Mouse (Mus musculus): Measurements from ENCODE around the gene Znhit3. TPM values are rescaled to one million over a fixed set of nuclear protein-coding genes. Genes with fewer than 3 reads are reported as not detected.

The Znhit3 gene
- polyA plus RNA-seq, 1 experiment from 2014 or later: 44.7 TPM

GRCm38 (mm10) chr11:84957591-84958270 lies 41.6 kb upstream of the Znhit3 start, which contains the start of gene Car4:
Gene Car4, plus strand, starts transcription at chr11:84957786.
- Histone ChIP-seq H3K27ac (ENCODE audit: low read depth, low read length) (no peak within 1 kb of the TSS), H3K9me3 (replicated peaks; ENCODE audit: control insufficient read depth, low read length) (no peaks in the 10 kb centered on the region), H3K4me2 (peak within 1 kb of the TSS; percentile 72), H3K9ac (ENCODE audit: low read depth, low read length) (0 out of 2 replicates have a peak within 1 kb of the TSS, but pooled peaks have one; percentile 43), H3K36me3 (ENCODE audit: control insufficient read depth, insufficient read depth, low read length) (no peaks in the 10 kb centered on the region), H3K4me3 (ENCODE audit: low read depth, low read length) (peak within 1 kb of the TSS; percentile 33), H3K4me1 (ENCODE audit: control insufficient read depth, insufficient read depth, low read length) (peaks cover 17% of the 10 kb centered on the region), H3K27me3 (ENCODE audit: control insufficient read depth, insufficient read depth, low read length) (peaks cover 35% of the 10 kb centered on the region)
- WGBS (ENCODE audit: insufficient replicate concordance): 2% methylated on average over 49 of the region's 49 CpGs
- ATAC-seq (replicated peaks; ENCODE audit: insufficient number of reproducible peaks, low FRiP score, low TSS enrichment): no peak

GRCm38 (mm10) chr11:84957171-84957570 lies 41.0 kb upstream of the Znhit3 start:
- peaks cover 35% of the 10 kb centered on the region for H3K27me3 ChIP-seq (ENCODE audit: control insufficient read depth, insufficient read depth, low read length)
- no peak overlapping the region for H3K9ac ChIP-seq (ENCODE audit: low read depth, low read length)
- no peak for ATAC-seq (replicated peaks; ENCODE audit: insufficient number of reproducible peaks, low FRiP score, low TSS enrichment)
- no peak overlapping the region for H3K27ac ChIP-seq (ENCODE audit: low read depth, low read length)
- peak overlapping the region; percentile 72 for H3K4me2 ChIP-seq
- 8% methylated on average over 15 of the region's 15 CpGs for WGBS (ENCODE audit: insufficient replicate concordance)
- peaks cover 17% of the 10 kb centered on the region for H3K4me1 ChIP-seq (ENCODE audit: control insufficient read depth, insufficient read depth, low read length)
- peak overlapping the region; percentile 33 for H3K4me3 ChIP-seq (ENCODE audit: low read depth, low read length)
- H3K36me3 ChIP-seq (ENCODE audit: control insufficient read depth, insufficient read depth, low read length): no peaks in the 10 kb centered on the region
- no peaks in the 10 kb centered on the region for H3K9me3 ChIP-seq (replicated peaks; ENCODE audit: control insufficient read depth, low read length)

GRCm38 (mm10) chr11:84956400-84956799 lies 40.2 kb upstream of the Znhit3 start:
- ATAC-seq (replicated peaks; ENCODE audit: insufficient number of reproducible peaks, low FRiP score, low TSS enrichment): no peak
- WGBS (ENCODE audit: insufficient replicate concordance): 25% methylated on average over 5 of the region's 5 CpGs
- H3K4me3 ChIP-seq (ENCODE audit: low read depth, low read length): no peak overlapping the region
- H3K9me3 ChIP-seq (replicated peaks; ENCODE audit: control insufficient read depth, low read length): no peaks in the 10 kb centered on the region
- no peak overlapping the region for H3K9ac ChIP-seq (ENCODE audit: low read depth, low read length)
- peaks cover 35% of the 10 kb centered on the region for H3K27me3 ChIP-seq (ENCODE audit: control insufficient read depth, insufficient read depth, low read length)
- no peak overlapping the region for H3K27ac ChIP-seq (ENCODE audit: low read depth, low read length)
- H3K36me3 ChIP-seq (ENCODE audit: control insufficient read depth, insufficient read depth, low read length): no peaks in the 10 kb centered on the region
- H3K4me2 ChIP-seq: no peak overlapping the region
- H3K4me1 ChIP-seq (ENCODE audit: control insufficient read depth, insufficient read depth, low read length): peaks cover 17% of the 10 kb centered on the region

- no peaks in the 10 kb centered on the region for H3K4me1 ChIP-seq (ENCODE audit: control insufficient read depth, insufficient read depth, low read length)
- no peak overlapping the region for H3K4me2 ChIP-seq
- no peak overlapping the region for H3K9ac ChIP-seq (ENCODE audit: low read depth, low read length)
- H3K9me3 ChIP-seq (replicated peaks; ENCODE audit: control insufficient read depth, low read length): no peaks in the 10 kb centered on the region
- no peak for ATAC-seq (replicated peaks; ENCODE audit: insufficient number of reproducible peaks, low FRiP score, low TSS enrichment)
- H3K4me3 ChIP-seq (ENCODE audit: low read depth, low read length): no peak overlapping the region
- H3K36me3 ChIP-seq (ENCODE audit: control insufficient read depth, insufficient read depth, low read length): no peaks in the 10 kb centered on the region
- H3K27ac ChIP-seq (ENCODE audit: low read depth, low read length): no peak overlapping the region
- WGBS (ENCODE audit: insufficient replicate concordance): 48% methylated on average over 2 of the region's 2 CpGs
- H3K27me3 ChIP-seq (ENCODE audit: control insufficient read depth, insufficient read depth, low read length): peaks cover 19% of the 10 kb centered on the region
Measured at GRCm38 (mm10) chr11:84952611-84953010, 36.4 kb upstream of the Znhit3 start.

GRCm38 (mm10) chr11:84948526-84948925 lies 32.4 kb upstream of the Znhit3 start:
- Histone ChIP-seq H3K4me3 (ENCODE audit: low read depth, low read length) (no peak overlapping the region), H3K9me3 (replicated peaks; ENCODE audit: control insufficient read depth, low read length) (no peaks in the 10 kb centered on the region), H3K4me2 (no peak overlapping the region), H3K27ac (ENCODE audit: low read depth, low read length) (no peak overlapping the region), H3K36me3 (ENCODE audit: control insufficient read depth, insufficient read depth, low read length) (no peaks in the 10 kb centered on the region), H3K27me3 (ENCODE audit: control insufficient read depth, insufficient read depth, low read length) (peaks cover 8% of the 10 kb centered on the region), H3K4me1 (ENCODE audit: control insufficient read depth, insufficient read depth, low read length) (no peaks in the 10 kb centered on the region), H3K9ac (ENCODE audit: low read depth, low read length) (no peak overlapping the region)
- 40% methylated on average over 3 of the region's 3 CpGs for WGBS (ENCODE audit: insufficient replicate concordance)
- no peak for ATAC-seq (replicated peaks; ENCODE audit: insufficient number of reproducible peaks, low FRiP score, low TSS enrichment)

- H3K27ac ChIP-seq (ENCODE audit: low read depth, low read length): no peak overlapping the region
- no peak overlapping the region for H3K4me2 ChIP-seq
- no peaks in the 10 kb centered on the region for H3K36me3 ChIP-seq (ENCODE audit: control insufficient read depth, insufficient read depth, low read length)
- ATAC-seq (replicated peaks; ENCODE audit: insufficient number of reproducible peaks, low FRiP score, low TSS enrichment): no peak
- H3K9ac ChIP-seq (ENCODE audit: low read depth, low read length): no peak overlapping the region
- no peaks in the 10 kb centered on the region for H3K4me1 ChIP-seq (ENCODE audit: control insufficient read depth, insufficient read depth, low read length)
- H3K27me3 ChIP-seq (ENCODE audit: control insufficient read depth, insufficient read depth, low read length): peaks cover 8% of the 10 kb centered on the region
- no peaks in the 10 kb centered on the region for H3K9me3 ChIP-seq (replicated peaks; ENCODE audit: control insufficient read depth, low read length)
- no peak overlapping the region for H3K4me3 ChIP-seq (ENCODE audit: low read depth, low read length)
- 50% methylated on average over 3 of the region's 3 CpGs for WGBS (ENCODE audit: insufficient replicate concordance)
Measured at GRCm38 (mm10) chr11:84948114-84948513, 31.9 kb upstream of the Znhit3 start.

GRCm38 (mm10) chr11:84947206-84947605 lies 31.0 kb upstream of the Znhit3 start:
- H3K9ac ChIP-seq (ENCODE audit: low read depth, low read length): no peak overlapping the region
- H3K4me3 ChIP-seq (ENCODE audit: low read depth, low read length): no peak overlapping the region
- H3K9me3 ChIP-seq (replicated peaks; ENCODE audit: control insufficient read depth, low read length): no peaks in the 10 kb centered on the region
- WGBS (ENCODE audit: insufficient replicate concordance): 77% methylated on average over 6 of the region's 6 CpGs
- H3K27ac ChIP-seq (ENCODE audit: low read depth, low read length): no peak overlapping the region
- ATAC-seq (replicated peaks; ENCODE audit: insufficient number of reproducible peaks, low FRiP score, low TSS enrichment): no peak
- H3K4me2 ChIP-seq: no peak overlapping the region
- H3K36me3 ChIP-seq (ENCODE audit: control insufficient read depth, insufficient read depth, low read length): no peaks in the 10 kb centered on the region
- H3K27me3 ChIP-seq (ENCODE audit: control insufficient read depth, insufficient read depth, low read length): peaks cover 10% of the 10 kb centered on the region
- no peaks in the 10 kb centered on the region for H3K4me1 ChIP-seq (ENCODE audit: control insufficient read depth, insufficient read depth, low read length)

- H3K4me1 ChIP-seq (ENCODE audit: control insufficient read depth, insufficient read depth, low read length): no peaks in the 10 kb centered on the region
- WGBS (ENCODE audit: insufficient replicate concordance): 45% methylated on average over 3 of the region's 3 CpGs
- no peak overlapping the region for H3K9ac ChIP-seq (ENCODE audit: low read depth, low read length)
- no peak overlapping the region for H3K4me2 ChIP-seq
- no peaks in the 10 kb centered on the region for H3K36me3 ChIP-seq (ENCODE audit: control insufficient read depth, insufficient read depth, low read length)
- H3K9me3 ChIP-seq (replicated peaks; ENCODE audit: control insufficient read depth, low read length): no peaks in the 10 kb centered on the region
- H3K27me3 ChIP-seq (ENCODE audit: control insufficient read depth, insufficient read depth, low read length): peaks cover 10% of the 10 kb centered on the region
- H3K27ac ChIP-seq (ENCODE audit: low read depth, low read length): no peak overlapping the region
- no peak overlapping the region for H3K4me3 ChIP-seq (ENCODE audit: low read depth, low read length)
- ATAC-seq (replicated peaks; ENCODE audit: insufficient number of reproducible peaks, low FRiP score, low TSS enrichment): no peak
Measured at GRCm38 (mm10) chr11:84945841-84946240, 29.7 kb upstream of the Znhit3 start.

Data from heart, embryonic 11.5 days (tissue).